Mouse (Mus musculus) heart, postnatal 0 days (tissue): ENCODE measurements around the gene Znrf2.

Source experiments
- CTCF ChIP-seq: IDR thresholded peaks from 2 replicates; pipeline ENCODE4 v1.5.1; 2016; ENCODE audit warnings: antibody characterized with exemption, control low read depth, low read depth
- EP300 ChIP-seq: IDR thresholded peaks from 2 replicates; pipeline ENCODE4 v1.6.1; 2016; ENCODE audit warnings: antibody characterized with exemption, low read depth

DNA sequence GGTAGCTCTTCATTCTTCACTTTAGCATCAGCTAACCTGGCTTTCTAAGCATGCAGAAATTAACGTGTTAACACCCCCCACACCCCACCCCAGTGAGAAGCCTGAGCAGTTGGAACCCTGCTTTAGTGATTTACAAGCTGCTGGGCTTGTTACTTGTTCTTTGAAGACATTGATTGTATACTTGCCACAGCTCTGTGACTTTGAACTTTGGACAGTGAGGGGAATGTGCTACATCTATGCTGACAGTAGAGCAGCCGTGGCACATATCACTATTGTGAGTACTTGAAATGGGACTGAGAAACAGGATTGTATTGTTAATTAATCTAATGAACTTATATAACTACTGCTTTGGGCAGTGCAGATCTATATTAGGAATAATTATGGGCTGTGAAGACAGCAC is 66.7 kb downstream of the Znrf2 start:
- no peak for TF ChIP-seq EP300
- no peak for TF ChIP-seq CTCF
